Mouse (Mus musculus): Measurements from ENCODE around the gene Rassf5. TPM values are rescaled to one million over a fixed set of nuclear protein-coding genes. Genes with fewer than 3 reads are reported as not detected.

Rassf5 gene
- 3.5 and 4.1 TPM in 2 replicates for polyA plus RNA-seq (2015; fragmentation: Nextera tagmentation; extraction: Ambion mirVana)

GRCm38 (mm10) chr1:131245089-131245856 is at the start of gene Rassf5:
Rassf5 (minus strand) TSS chr1:131245258.
- WGBS = under 1% methylated on average over 56 of the region's 60 CpGs
- no peak within 1 kb of the TSS for H3K27ac ChIP-seq (ENCODE audit: low read length)
- peak within 1 kb of the TSS; percentile 70 for H3K4me3 ChIP-seq (ENCODE audit: low read length)
- peak within 1 kb of the TSS; percentile 99 for H3K4me2 ChIP-seq (ENCODE audit: low read depth, low read length)
- peaks cover 44% of the 10 kb centered on the region for H3K27me3 ChIP-seq (replicated peaks; ENCODE audit: control insufficient read depth, insufficient read depth, low read length)
- peak; percentile 75 for ATAC-seq
- H3K9ac ChIP-seq (ENCODE audit: low read depth, low read length) = peak within 1 kb of the TSS; percentile 78
- H3K4me1 ChIP-seq (ENCODE audit: control insufficient read depth, insufficient read depth, low read length) = peaks cover 15% of the 10 kb centered on the region
- H3K36me3 ChIP-seq (ENCODE audit: control insufficient read depth, insufficient read depth, low read length) = no peaks in the 10 kb centered on the region
- no peaks in the 10 kb centered on the region for H3K9me3 ChIP-seq (ENCODE audit: control insufficient read depth, low read length)

DNA sequence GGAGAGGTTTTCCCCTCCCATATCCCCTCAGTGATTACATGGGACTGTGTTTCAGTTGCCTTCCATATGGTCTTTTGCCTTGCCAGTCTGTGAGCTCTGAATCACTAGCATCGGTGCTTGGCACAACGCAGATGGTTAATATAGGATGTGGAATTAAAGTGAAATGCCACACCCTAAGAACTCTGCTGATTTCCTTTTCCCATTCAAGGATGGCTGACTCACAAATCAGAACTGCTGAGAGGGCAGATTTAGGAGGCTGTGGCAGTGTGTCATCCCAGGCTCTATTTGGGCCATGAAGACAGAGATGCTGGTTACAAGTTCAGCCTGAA is 48.8 kb upstream of the Rassf5 start:
- peaks cover 6% of the 10 kb centered on the region; the same call in 1 of the 2 replicates for H3K36me3 ChIP-seq (ENCODE audit: control insufficient read depth, insufficient read depth, low read length)
- H3K4me3 ChIP-seq (ENCODE audit: low read length) = no peak overlapping the region
- ATAC-seq = no peak
- H3K4me2 ChIP-seq (ENCODE audit: low read depth, low read length) = no peak overlapping the region
- 94% methylated on average over 2 of the region's 2 CpGs for WGBS
- H3K9me3 ChIP-seq (ENCODE audit: control insufficient read depth, low read length) = no peaks in the 10 kb centered on the region
- no peaks in the 10 kb centered on the region for H3K4me1 ChIP-seq (ENCODE audit: control insufficient read depth, insufficient read depth, low read length)
- H3K27me3 ChIP-seq (replicated peaks; ENCODE audit: control insufficient read depth, insufficient read depth, low read length) = no peaks in the 10 kb centered on the region
- no peak overlapping the region for H3K9ac ChIP-seq (ENCODE audit: low read depth, low read length)
- H3K27ac ChIP-seq (ENCODE audit: low read length) = no peak overlapping the region

DNA sequence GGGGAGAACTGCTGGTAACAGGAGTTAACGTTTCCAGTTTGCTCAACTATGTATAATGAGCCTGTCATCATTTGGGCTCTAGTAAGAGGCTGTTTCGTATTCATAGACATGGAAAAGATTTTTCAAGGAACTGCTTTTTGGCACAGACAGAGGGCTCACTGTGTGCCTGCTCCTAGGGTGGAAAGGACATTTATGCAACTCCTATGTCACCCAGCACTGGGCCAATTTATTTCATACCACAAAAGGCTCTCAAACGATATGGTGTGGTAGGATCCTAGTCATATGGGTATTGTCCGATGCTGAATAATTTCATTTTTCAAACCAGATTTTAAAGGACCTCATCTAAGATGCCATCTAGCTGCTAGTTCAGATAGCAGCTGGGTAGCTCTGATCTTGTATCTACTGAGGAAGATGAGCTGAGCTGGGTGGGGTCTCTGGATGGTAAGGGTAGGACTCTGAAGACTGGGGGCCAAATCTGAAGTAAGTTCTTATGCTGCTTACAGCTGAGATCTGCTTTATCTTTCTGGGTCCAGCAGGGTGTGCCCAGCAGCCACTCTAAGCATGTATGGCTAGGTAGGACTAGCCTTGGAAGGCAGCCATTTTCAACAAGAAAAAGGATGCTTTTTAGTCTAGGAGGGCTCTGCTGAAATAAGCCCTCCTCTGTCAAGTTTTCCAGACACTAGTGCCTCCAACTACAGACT is 48.3 kb upstream of the Rassf5 start:
- Histone ChIP-seq H3K9ac (ENCODE audit: low read depth, low read length) (no peak overlapping the region), H3K9me3 (ENCODE audit: control insufficient read depth, low read length) (no peaks in the 10 kb centered on the region), H3K27me3 (replicated peaks; ENCODE audit: control insufficient read depth, insufficient read depth, low read length) (no peaks in the 10 kb centered on the region), H3K27ac (ENCODE audit: low read length) (no peak overlapping the region), H3K36me3 (ENCODE audit: control insufficient read depth, insufficient read depth, low read length) (peaks cover 6% of the 10 kb centered on the region; the same call in 1 of the 2 replicates), H3K4me1 (ENCODE audit: control insufficient read depth, insufficient read depth, low read length) (no peaks in the 10 kb centered on the region), H3K4me3 (ENCODE audit: low read length) (no peak overlapping the region), H3K4me2 (ENCODE audit: low read depth, low read length) (no peak overlapping the region)
- 91% methylated on average over 4 of the region's 4 CpGs for WGBS
- no peak for ATAC-seq

DNA sequence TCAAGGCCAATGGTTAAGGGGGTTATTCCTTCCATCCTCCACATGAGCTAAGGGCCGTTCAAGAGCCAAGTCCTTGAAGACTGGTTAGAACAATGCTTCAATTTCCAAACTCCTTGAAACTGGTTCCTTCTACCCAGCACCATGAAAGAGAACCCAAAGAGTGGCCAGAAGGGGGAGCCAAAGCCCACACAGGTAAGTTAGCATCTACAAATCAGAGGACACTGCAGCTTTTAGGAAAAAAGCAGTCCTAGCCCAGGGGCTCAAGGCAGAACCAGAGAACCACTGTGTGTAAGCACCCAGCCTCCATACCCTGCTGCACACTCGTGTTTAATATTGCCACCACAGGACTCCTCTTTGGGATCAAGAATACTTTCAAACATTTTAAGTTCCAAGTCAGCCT is 45.6 kb upstream of the Rassf5 start:
- no peak overlapping the region for H3K9ac ChIP-seq (ENCODE audit: low read depth, low read length)
- no peak overlapping the region for H3K27ac ChIP-seq (ENCODE audit: low read length)
- H3K9me3 ChIP-seq (ENCODE audit: control insufficient read depth, low read length) = no peaks in the 10 kb centered on the region
- 0 out of 2 replicates have a peak, but pooled peaks cover 6% of the 10 kb centered on the region for H3K36me3 ChIP-seq (ENCODE audit: control insufficient read depth, insufficient read depth, low read length)
- WGBS = 35% methylated on average over 2 of the region's 2 CpGs
- H3K4me2 ChIP-seq (ENCODE audit: low read depth, low read length) = no peak overlapping the region
- H3K4me1 ChIP-seq (ENCODE audit: control insufficient read depth, insufficient read depth, low read length) = no peaks in the 10 kb centered on the region
- H3K4me3 ChIP-seq (ENCODE audit: low read length) = no peak overlapping the region
- no peaks in the 10 kb centered on the region for H3K27me3 ChIP-seq (replicated peaks; ENCODE audit: control insufficient read depth, insufficient read depth, low read length)
- ATAC-seq = no peak

DNA sequence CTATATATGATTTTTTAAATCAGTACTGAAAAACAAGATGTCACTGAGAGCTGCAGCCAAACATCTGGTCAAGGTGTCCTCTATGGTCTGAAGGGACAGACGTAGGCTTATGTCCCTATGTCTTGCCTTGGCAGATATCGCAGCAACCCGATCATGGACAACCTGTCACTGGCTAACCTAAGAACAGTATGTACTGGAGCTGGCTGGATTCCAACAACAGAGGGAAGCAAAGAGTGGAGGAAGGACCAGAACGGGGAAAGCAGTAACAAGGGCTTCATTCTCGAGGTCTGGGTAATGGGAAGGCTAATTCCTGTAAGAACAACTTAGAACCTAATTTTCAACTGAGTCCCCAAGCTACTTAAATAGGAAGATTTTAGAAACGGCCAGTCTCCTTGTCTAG is 43.9 kb upstream of the Rassf5 start:
- Histone ChIP-seq H3K4me1 (ENCODE audit: control insufficient read depth, insufficient read depth, low read length) (no peaks in the 10 kb centered on the region), H3K27ac (ENCODE audit: low read length) (no peak overlapping the region), H3K4me2 (ENCODE audit: low read depth, low read length) (no peak overlapping the region), H3K36me3 (ENCODE audit: control insufficient read depth, insufficient read depth, low read length) (0 out of 2 replicates have a peak, but pooled peaks cover 6% of the 10 kb centered on the region), H3K27me3 (replicated peaks; ENCODE audit: control insufficient read depth, insufficient read depth, low read length) (no peaks in the 10 kb centered on the region), H3K9ac (ENCODE audit: low read depth, low read length) (no peak overlapping the region), H3K4me3 (ENCODE audit: low read length) (no peak overlapping the region), H3K9me3 (ENCODE audit: control insufficient read depth, low read length) (no peaks in the 10 kb centered on the region)
- ATAC-seq = no peak
- 86% methylated on average over 6 of the region's 6 CpGs for WGBS

DNA sequence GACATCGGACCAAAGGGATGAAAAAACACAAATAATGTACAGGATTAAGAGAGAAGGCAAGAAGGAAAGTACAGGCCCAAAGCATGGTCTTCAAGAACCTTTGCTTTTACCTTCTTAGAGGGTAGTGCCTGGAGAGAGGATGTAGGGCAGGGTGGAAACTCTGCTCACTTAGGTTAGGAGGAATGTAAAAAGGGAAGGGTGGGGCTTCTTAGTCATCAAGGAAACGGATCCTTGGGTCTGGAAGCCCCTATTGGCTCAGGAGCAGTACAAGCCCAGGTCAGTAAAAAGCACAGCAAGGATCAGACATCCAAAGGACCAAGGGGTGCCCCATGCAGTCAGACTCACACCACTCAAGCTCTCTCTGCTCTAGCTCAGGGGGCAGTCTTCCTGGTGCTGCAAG is 42.2 kb upstream of the Rassf5 start:
- H3K27ac ChIP-seq (ENCODE audit: low read length) = no peak overlapping the region
- H3K9me3 ChIP-seq (ENCODE audit: control insufficient read depth, low read length) = no peaks in the 10 kb centered on the region
- H3K9ac ChIP-seq (ENCODE audit: low read depth, low read length) = no peak overlapping the region
- H3K4me2 ChIP-seq (ENCODE audit: low read depth, low read length) = no peak overlapping the region
- no peak for ATAC-seq
- 64% methylated on average over 2 of the region's 2 CpGs for WGBS
- 0 out of 2 replicates have a peak, but pooled peaks cover 6% of the 10 kb centered on the region for H3K36me3 ChIP-seq (ENCODE audit: control insufficient read depth, insufficient read depth, low read length)
- H3K27me3 ChIP-seq (replicated peaks; ENCODE audit: control insufficient read depth, insufficient read depth, low read length) = no peaks in the 10 kb centered on the region
- H3K4me1 ChIP-seq (ENCODE audit: control insufficient read depth, insufficient read depth, low read length) = no peaks in the 10 kb centered on the region
- no peak overlapping the region for H3K4me3 ChIP-seq (ENCODE audit: low read length)

DNA sequence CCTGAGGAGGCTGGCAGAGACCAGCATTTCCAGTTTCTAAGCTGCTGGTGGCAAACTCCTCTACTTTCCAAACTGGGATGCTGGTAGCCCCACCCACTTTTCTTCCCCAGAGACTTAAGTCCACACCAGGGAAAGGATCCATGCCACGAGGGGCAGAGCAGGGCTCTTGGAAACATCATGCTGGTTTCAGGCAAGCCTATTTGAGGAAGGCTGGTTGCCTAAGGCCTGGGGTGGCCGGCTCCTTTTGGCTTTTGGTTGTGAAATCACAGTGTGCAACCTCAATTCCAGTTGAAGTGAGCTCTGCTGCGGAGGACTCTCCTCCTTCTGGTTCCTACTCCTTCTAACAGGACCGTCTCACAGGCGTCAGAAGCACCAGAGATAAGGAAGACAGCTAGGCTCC is 41.7 kb upstream of the Rassf5 start:
- WGBS = 75% methylated on average over 5 of the region's 5 CpGs
- Histone ChIP-seq H3K9me3 (ENCODE audit: control insufficient read depth, low read length) (no peaks in the 10 kb centered on the region), H3K9ac (ENCODE audit: low read depth, low read length) (no peak overlapping the region), H3K27ac (ENCODE audit: low read length) (no peak overlapping the region), H3K27me3 (replicated peaks; ENCODE audit: control insufficient read depth, insufficient read depth, low read length) (no peaks in the 10 kb centered on the region), H3K36me3 (ENCODE audit: control insufficient read depth, insufficient read depth, low read length) (0 out of 2 replicates have a peak, but pooled peaks cover 5% of the 10 kb centered on the region), H3K4me3 (ENCODE audit: low read length) (no peak overlapping the region), H3K4me1 (ENCODE audit: control insufficient read depth, insufficient read depth, low read length) (no peaks in the 10 kb centered on the region), H3K4me2 (ENCODE audit: low read depth, low read length) (no peak overlapping the region)
- no peak for ATAC-seq

GRCm38 (mm10) chr1:131284616-131285015 is 39.6 kb upstream of the Rassf5 start:
- H3K27me3 ChIP-seq (replicated peaks; ENCODE audit: control insufficient read depth, insufficient read depth, low read length) = no peaks in the 10 kb centered on the region
- no peak overlapping the region for H3K9ac ChIP-seq (ENCODE audit: low read depth, low read length)
- ATAC-seq = no peak
- peaks cover 10% of the 10 kb centered on the region for H3K4me1 ChIP-seq (ENCODE audit: control insufficient read depth, insufficient read depth, low read length)
- WGBS = 47% methylated on average over 4 of the region's 4 CpGs
- H3K4me2 ChIP-seq (ENCODE audit: low read depth, low read length) = no peak overlapping the region
- H3K27ac ChIP-seq (ENCODE audit: low read length) = no peak overlapping the region
- no peaks in the 10 kb centered on the region for H3K9me3 ChIP-seq (ENCODE audit: control insufficient read depth, low read length)
- H3K4me3 ChIP-seq (ENCODE audit: low read length) = no peak overlapping the region
- H3K36me3 ChIP-seq (ENCODE audit: control insufficient read depth, insufficient read depth, low read length) = 0 out of 2 replicates have a peak, but pooled peaks cover 2% of the 10 kb centered on the region

GRCm38 (mm10) chr1:131284167-131284566 is 39.1 kb upstream of the Rassf5 start:
- H3K4me3 ChIP-seq (ENCODE audit: low read length) = no peak overlapping the region
- ATAC-seq = no peak

More at GRCm38 (mm10) chr1:131284167-131284566, 39.1 kb upstream of the Rassf5 start:
- H3K27me3 ChIP-seq (replicated peaks; ENCODE audit: control insufficient read depth, insufficient read depth, low read length) = no peaks in the 10 kb centered on the region
- H3K9me3 ChIP-seq (ENCODE audit: control insufficient read depth, low read length) = no peaks in the 10 kb centered on the region
- no peak overlapping the region for H3K4me2 ChIP-seq (ENCODE audit: low read depth, low read length)
- no peak overlapping the region for H3K9ac ChIP-seq (ENCODE audit: low read depth, low read length)
- WGBS = 73% methylated on average over 1 of the region's 1 CpGs
- no peak overlapping the region for H3K27ac ChIP-seq (ENCODE audit: low read length)
- H3K4me1 ChIP-seq (ENCODE audit: control insufficient read depth, insufficient read depth, low read length) = peaks cover 12% of the 10 kb centered on the region
- H3K36me3 ChIP-seq (ENCODE audit: control insufficient read depth, insufficient read depth, low read length) = no peaks in the 10 kb centered on the region
